Mouse (Mus musculus) common myeloid progenitor, adult 5-6 weeks (primary cell): Measurements from ENCODE around the gene Olfr318. TPM values are rescaled to one million over a fixed set of nuclear protein-coding genes. Genes with fewer than 3 reads are reported as not detected.
"Not testable (repeated sequence)": the region's sequence is repeated elsewhere in the genome, so short reads cannot be mapped to it uniquely, and the experiment has no call there.

ENCODE experiments used
- ATAC-seq: replicated peaks from 2 replicates; pipeline ENCODE4 v1.8.0; 2016; ENCODE audit warnings: low read depth, mild to moderate bottlenecking, moderate TSS enrichment, inconsistent platforms; ENCODE audit not compliant: poor library complexity, severe bottlenecking
- total RNA-seq: library from RNA; stranded (forward); fragments of 200-1000, 187-1606 nt; gene quantifications from 2 replicates; pipeline ENCODE4 v1.2.3, GENCODE M21; 2017

Olfr318 gene
- not detected in 2 replicates for total RNA-seq

DNA sequence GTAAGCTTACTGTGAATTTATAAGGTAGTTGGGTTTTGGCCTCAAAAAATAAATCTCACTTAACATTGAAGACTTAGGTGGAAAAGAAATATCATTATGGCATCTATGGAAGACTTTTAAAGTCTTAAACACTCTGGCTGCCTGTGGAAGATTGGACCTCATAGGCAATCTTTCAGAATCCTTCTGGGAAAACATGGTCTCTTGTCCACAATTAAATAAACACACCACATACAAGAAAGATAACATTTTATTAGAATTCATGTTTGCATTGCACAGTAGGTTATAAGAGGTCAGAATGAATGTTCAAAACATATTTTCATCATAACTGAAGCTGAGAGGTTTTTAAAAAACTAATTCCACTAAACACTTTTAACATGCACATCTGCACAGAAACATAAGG, at the start of gene Olfr318:
TSS of gene Olfr318 (minus strand) at position 101 of the 400 bp plus-strand sequence.
- no peak for ATAC-seq

DNA sequence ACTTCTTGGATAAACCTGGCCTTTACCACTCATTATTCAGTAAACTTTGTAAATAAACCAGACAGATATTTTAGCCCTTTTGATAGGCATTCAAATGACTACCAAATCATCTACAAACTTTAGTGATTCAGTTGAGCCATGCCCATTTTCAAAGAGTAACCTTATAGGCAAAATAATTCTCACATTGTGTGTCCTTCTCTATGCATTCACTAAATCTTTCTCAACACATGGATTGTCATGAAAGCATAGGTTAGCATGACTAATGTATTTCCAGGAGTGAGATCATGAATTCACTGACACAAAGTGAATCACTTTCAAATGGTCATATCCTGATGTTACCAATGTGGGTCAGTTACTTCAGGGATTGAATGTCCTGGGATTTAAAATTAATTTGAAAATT, 49.1 kb upstream of the Olfr318 start, which contains the start of gene Olfr315:
TSS of gene Olfr315 (plus strand) at position 301 of the 400 bp plus-strand sequence.
- no peak for ATAC-seq

DNA sequence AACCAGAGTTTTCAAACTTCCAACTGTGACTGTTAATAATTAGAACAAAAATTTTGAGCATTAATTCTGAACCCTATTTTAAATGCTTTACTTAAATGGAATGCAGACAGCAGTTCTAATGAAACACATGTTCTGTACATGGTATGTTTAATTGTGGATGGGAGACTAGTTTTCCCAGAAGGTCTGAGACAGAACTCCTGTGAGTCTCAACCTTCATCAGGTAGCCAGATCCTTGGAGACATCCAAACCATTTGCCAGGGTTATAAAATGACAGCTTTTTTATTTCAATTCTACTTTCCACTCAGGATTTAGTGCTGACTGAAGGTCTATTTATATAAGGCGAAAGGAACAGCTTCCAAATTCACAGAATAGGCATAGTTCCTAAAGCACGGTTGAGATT, 28.6 kb upstream of the Olfr318 start, which contains the start of gene Olfr316:
TSS of gene Olfr316 (plus strand) at position 301 of the 400 bp plus-strand sequence.
- ATAC-seq: no peak

DNA sequence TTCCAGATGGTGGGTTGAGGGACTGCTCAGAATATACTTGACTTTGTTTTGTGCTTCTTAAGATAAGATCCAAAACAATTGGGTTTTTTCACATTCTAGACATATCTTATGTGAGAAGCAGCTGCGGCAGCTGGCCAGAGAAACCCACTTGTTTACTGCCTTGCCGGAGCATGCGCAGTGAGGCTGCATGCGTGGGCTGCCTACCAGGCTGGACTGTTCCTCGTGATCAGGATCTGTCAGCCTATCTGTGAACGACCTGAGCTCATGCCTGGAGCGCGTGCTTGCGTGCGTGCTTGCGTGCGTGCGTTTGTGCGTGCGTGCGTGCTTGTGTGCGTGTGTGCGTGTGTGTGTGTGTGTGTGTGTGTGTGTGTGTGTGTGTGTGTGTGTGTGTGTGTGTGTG, 27.3 kb upstream of the Olfr318 start:
- ATAC-seq: not testable (repeated sequence)

DNA sequence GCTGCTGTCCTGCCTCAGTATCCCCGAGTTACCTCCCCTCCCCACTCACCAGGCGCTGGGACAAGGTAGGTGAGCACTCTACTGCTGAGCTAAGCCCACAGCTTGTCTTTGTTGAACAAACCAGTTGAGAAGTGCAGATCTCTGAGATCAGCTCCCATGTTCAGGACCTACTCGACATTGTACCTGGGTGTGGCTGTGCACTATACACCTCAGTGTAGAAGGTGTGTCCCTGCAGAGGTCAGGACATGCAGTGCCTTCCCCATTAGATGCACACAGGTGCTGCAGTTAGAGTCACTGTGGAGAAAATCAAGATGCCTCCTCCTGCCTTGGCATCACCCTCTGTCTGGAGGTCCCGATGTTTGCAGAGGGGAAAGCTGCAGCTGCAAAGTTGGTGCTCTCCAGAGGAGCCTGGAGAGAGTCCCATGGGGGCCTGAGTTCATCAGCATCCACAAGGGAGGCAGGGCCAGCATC, 15.0 kb upstream of the Olfr318 start, which contains the start of gene Olfr317:
TSS of gene Olfr317 (minus strand) at position 421 of the 471 bp plus-strand sequence.
- no peak for ATAC-seq

DNA sequence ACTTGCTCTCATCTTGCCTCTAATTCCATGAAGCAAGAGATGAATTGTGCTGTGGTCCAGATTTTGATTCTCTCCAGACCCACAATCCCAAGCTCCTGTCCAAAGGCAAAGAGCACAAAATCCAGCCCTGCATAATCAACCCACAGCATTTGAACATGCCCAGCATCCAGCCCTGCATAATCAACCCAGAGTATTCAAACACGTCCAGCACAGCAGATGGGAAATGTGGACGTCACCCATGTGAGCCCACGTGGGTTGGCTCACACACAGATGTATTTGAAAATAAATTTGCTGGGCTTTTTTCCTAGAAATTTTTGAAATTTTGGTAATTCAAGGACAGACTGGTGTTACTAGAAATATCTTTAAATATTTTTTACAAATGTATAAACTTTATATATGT, 9.6 kb upstream of the Olfr318 start:
- no peak for ATAC-seq

DNA sequence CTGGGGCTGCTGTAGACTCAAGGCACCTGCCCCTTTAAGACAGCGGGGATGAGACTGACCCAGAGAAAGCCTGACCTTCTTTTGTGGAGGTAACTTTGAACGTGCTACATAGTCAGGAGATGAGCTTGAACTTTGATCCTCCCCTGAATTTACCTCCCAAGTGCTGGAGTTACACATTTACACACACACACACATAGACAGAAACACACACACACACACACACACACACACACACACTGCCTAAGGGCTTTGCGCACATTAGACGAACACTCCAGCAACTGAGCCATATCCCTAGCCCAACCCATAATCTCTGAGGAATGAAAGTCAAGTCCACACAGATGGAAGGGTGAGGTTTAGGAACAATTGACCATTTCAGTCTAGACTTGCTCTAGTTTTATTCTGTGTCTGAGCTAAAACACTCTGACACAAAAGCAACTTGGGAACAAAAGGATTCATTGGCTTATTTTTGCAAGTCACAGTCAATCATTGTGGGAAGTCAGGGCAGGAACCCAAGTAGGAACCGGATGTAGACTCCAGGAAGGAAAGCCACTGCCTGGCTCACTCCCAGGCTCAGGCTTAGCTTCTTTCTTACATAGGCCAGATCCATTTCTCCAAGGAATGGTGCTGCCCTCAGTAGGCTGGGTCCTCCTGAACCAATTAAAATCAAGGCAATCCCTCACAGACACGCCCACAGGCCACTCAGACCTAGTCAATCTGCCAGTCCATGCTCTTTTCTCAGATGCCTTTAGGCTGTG, 4.3 kb upstream of the Olfr318 start:
- not testable (repeated sequence) for ATAC-seq

DNA sequence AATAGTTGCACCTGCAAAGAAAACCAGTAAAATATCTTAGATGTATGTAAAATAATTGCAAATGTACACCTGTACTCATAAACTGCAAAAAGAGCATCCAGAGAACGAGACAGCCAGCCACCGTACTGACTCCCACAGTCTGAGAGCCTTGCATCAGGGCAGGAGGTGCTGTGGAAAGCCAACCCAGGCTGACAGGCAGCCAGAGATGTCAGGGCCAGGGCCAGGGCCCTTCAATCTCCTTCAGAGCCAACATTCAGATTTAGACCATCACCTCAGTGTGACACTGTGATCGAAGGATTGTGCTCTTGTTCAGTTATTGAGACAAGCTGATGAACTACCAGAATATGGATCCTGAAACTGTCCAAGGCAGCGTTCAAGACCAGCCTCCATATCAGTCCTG, 4.1 kb downstream of the Olfr318 start:
- no peak for ATAC-seq

DNA sequence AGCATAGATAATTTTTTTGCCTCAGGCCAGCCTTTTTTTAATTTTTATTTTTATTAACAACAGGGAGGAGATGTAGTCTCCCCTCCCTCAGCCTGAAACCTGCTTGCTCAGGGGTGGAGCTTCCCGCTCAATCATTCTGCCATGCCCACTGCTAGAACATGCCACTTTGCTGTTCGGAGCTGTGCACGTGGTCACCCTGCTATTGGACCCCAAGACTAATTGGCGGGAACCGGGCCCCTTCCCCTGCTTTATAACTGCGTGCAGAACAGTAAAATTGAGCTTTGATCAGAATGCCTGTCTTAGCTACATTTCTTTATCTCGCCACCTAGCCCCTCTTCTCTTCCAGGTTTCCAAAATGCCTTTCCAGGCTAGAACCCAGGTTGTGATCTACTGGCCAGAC, 6.1 kb downstream of the Olfr318 start:
- ATAC-seq: not testable (repeated sequence)

DNA sequence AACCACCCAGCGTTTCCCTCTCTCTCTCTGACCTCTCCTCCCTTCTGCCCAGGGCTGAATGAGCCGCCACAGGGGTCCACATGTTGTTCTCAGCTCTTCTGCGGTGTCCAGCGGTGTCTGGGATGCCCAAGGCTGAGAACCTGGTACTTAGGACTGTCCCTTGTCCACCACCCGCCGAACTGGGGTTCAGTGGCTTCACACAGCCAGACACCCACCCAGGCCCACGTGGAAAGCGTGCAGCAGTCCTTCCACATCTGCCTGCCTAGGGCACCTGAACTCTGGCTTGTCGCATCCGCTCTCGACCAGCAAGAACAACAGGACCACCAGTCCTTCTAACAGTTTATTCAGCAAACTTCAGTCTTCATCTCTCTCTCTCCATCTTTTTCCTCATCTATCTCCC, 14.7 kb downstream of the Olfr318 start:
- ATAC-seq: no peak

DNA sequence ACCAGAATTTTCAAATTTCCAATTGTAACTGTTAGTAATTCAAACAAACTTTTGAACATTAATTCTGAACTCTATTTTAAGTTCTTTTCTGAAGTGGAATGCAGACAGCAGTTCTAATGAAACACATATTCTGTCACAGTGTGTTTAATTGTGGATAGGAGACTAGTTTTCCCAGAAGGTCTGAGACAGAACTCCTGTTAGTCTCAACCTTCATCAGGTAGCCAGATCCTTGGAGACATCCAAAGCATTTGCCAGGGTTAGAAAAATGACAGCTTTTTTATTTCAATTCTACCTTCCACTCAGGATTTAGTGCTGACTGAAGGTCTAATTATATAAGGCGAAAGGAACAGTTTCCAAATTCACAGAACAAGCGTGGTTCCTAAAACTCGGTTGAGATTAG, 25.0 kb downstream of the Olfr318 start, which contains the start of gene Olfr319:
TSS of gene Olfr319 (plus strand) at position 301 of the 400 bp plus-strand sequence.
- ATAC-seq: no peak

DNA sequence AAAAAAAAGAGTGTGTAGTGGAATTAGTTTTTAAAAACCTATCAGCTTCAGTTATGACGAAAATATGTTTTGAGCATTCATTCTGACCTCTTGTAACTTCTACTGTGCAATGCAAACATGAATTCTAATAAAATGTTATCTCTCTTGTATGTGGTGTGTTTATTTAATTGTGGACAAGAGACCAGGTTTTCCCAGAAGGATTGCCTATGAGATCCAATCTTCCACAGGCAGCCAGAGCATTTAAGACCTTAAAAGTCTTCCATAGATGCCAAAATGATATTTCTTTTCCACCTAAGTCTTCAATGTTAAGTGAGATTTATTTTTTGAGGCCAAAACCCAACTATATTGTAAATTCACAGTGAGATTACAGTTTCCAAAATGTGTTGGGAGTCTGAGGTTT, 43.0 kb downstream of the Olfr318 start, which contains the start of gene Olfr320:
TSS of gene Olfr320 (plus strand) at position 301 of the 400 bp plus-strand sequence.
- no peak for ATAC-seq

DNA sequence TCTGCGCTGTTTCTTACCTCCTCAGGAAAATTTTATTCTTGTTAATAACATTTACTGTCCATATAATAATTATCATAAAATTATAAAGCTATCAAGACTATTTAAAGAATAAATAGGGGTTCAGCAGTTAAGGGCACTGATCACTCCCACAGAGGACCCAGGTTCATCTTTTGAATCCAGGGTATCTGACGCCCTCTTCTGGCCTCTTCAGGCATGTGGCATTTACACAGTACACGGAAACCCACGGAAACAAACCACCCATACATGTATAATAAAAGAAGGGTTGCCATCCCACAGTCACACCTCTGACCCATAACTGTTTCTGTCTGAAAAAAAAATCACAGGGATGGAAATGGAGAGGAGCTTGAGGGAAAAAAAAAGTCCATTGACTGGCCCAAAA, 52.0 kb downstream of the Olfr318 start:
- ATAC-seq: no peak

DNA sequence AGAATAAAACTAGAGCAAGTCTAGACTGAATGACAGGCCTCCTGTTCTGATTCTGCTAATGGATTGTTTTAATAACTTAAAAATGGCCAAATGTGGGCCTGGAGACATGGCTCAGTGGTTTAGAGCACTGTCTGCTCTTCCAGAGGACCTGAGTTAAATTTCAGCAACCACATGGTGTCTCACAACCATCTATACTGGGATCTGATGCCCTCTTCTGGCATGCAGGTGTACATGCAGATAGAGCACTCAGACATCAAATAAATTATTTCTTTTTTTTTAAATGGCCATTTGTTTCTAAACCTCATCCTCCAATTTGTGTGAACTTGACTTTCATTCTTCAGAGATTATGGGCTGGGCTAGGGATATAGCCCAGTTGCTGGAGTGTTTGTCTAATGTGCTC, 54.6 kb downstream of the Olfr318 start:
- no peak for ATAC-seq

Other genes with a start within 250 kb of the Olfr318 start
- not detected in 2 replicates for gene Olfr332, start 231.5 kb downstream of the Olfr318 start, total RNA-seq
- gene Olfr331, start 221.4 kb downstream of the Olfr318 start, total RNA-seq: not detected in 2 replicates
- not detected in 2 replicates for gene Olfr330, start 189.2 kb downstream of the Olfr318 start, total RNA-seq
- not detected in 2 replicates for gene Olfr329-ps, start 177.6 kb downstream of the Olfr318 start, total RNA-seq
- gene Olfr328, start 168.4 kb downstream of the Olfr318 start, total RNA-seq: not detected in 2 replicates
- not detected in 2 replicates for gene Olfr224, start 153.5 kb downstream of the Olfr318 start, total RNA-seq
- gene Olfr325, start 146.3 kb downstream of the Olfr318 start, total RNA-seq: not detected in 2 replicates
- not detected in 2 replicates for gene Olfr324, start 128.9 kb downstream of the Olfr318 start, total RNA-seq
- not detected in 2 replicates for gene 2210407C18Rik, start 107.9 kb downstream of the Olfr318 start, total RNA-seq
- gene Olfr323, start 93.5 kb downstream of the Olfr318 start, total RNA-seq: not detected in 2 replicates
- gene Trim58, start 83.5 kb downstream of the Olfr318 start, total RNA-seq: 4.7 and 8.4 TPM in 2 replicates
- 0.27 TPM in 1 of 2 replicates, not detected in the other for gene Olfr322, start 65.2 kb downstream of the Olfr318 start, total RNA-seq
- not detected in 2 replicates for gene Olfr320, start 42.9 kb downstream of the Olfr318 start, total RNA-seq
- gene Olfr319, start 24.9 kb downstream of the Olfr318 start, total RNA-seq: not detected in 2 replicates
- gene Olfr317, start 15.2 kb upstream of the Olfr318 start, total RNA-seq: not detected in 2 replicates
- gene Olfr316, start 28.7 kb upstream of the Olfr318 start, total RNA-seq: not detected in 2 replicates
- gene Olfr315, start 49.2 kb upstream of the Olfr318 start, total RNA-seq: not detected in 2 replicates
- gene Olfr314, start 58.9 kb upstream of the Olfr318 start, total RNA-seq: not detected in 2 replicates
- not detected in 2 replicates for gene Fam183b, start 77.9 kb upstream of the Olfr318 start, total RNA-seq
- not detected in 2 replicates for gene Olfr313, start 91.0 kb upstream of the Olfr318 start, total RNA-seq
- not detected in 2 replicates for gene Olfr312, start 105.2 kb upstream of the Olfr318 start, total RNA-seq
- gene Olfr311, start 115.2 kb upstream of the Olfr318 start, total RNA-seq: not detected in 2 replicates
- 1.8 and 2.0 TPM in 2 replicates for gene Gm12258, start 123.1 kb upstream of the Olfr318 start, total RNA-seq
- gene 2810021J22Rik, start 143.2 kb upstream of the Olfr318 start, total RNA-seq: 4.7 and 11.1 TPM in 2 replicates
- gene Zfp39, start 180.2 kb upstream of the Olfr318 start, total RNA-seq: 14.6 and 16.4 TPM in 2 replicates
- gene Btnl10, start 193.9 kb upstream of the Olfr318 start, total RNA-seq: 3.8 and 5.9 TPM in 2 replicates
- gene Rnf187, start 214.9 kb upstream of the Olfr318 start, total RNA-seq: 88.5 and 107 TPM in 2 replicates
- 12.7 and 17.8 TPM in 2 replicates for gene Hist3h2ba, start 224.9 kb upstream of the Olfr318 start, total RNA-seq
- gene Hist3h2a, start 230.7 kb upstream of the Olfr318 start, total RNA-seq: 215 and 229 TPM in 2 replicates
- gene Trim17, start 230.7 kb upstream of the Olfr318 start, total RNA-seq: not detected in 2 replicates